Mouse (Mus musculus) liver, adult 2 months (tissue): ENCODE data around the gene Tbc1d16.

Experiments
- CTCF ChIP-seq: fragments of 200-500 bp; IDR thresholded peaks from 2 replicates; pipeline ENCODE4 v1.5.1; 2011; ENCODE audit warnings: low read depth, low read length, control low read depth
- POLR2A ChIP-seq: fragments of 200-500 bp; IDR thresholded peaks from 2 replicates; pipeline ENCODE4 v1.6.1; 2011; ENCODE audit warnings: low read length, control low read depth; ENCODE audit not compliant: insufficient read depth; ENCODE audit errors: extremely low read depth

DNA sequence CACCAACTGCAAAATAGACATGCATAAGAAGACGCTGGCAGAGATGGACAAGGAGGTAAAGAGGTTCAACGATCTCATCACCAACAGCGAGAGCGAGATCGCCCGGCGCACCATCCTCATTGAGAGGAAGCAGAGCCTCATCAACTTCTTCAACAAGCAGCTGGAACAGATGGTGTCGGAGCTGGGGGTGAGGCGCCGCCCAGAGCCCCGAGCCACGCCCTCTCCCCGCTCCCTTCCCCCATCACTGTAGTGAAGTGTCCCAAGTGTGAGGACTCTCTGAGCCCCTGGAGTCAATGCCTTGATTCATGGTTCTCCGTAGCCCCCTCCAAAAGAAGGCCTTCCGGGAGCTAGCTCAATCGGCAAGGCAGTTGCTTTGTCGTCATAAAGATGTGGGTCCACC, 22.7 kb upstream of the Tbc1d16 start:
- TF ChIP-seq CTCF (no peak), POLR2A (no peak)
